Mouse (Mus musculus): ENCODE results near the gene Rasal1.

Rasal1 gene

GRCm38 (mm10) chr5:120648569-120649373, at the start of gene Rasal1:
Gene Rasal1, plus strand, starts transcription at chr5:120648812.
- DNase-seq (ENCODE audit: low spot score in 2 of 2), result peak in 1 of 2 experiments; percentile 54

DNA sequence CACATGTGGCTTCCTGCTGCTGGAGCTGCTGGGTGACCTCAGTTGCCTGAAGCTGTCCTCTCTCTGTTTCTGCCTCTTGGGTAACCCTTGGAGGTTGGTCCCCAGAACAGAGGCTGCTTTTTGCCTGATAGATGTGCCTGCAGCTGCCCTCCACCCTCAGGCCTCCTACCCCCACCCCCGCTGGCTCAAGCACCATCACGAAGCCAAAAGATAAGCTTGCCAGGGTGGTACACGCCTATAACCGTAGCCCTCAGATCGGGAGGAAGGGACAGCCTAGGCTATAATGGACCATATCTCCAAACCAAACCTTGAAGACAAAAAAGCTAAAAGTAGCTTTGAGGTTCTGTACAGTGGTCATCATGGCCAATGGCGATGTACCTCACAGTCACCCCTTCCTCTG, 49.0 kb upstream of the Rasal1 start:
- DNase-seq (ENCODE audit: low spot score in 2 of 2), result no peak

- no peak for DNase-seq (ENCODE audit: low spot score in 2 of 2)
Observed at GRCm38 (mm10) chr5:120600946-120601668, 47.5 kb upstream of the Rasal1 start.

DNA sequence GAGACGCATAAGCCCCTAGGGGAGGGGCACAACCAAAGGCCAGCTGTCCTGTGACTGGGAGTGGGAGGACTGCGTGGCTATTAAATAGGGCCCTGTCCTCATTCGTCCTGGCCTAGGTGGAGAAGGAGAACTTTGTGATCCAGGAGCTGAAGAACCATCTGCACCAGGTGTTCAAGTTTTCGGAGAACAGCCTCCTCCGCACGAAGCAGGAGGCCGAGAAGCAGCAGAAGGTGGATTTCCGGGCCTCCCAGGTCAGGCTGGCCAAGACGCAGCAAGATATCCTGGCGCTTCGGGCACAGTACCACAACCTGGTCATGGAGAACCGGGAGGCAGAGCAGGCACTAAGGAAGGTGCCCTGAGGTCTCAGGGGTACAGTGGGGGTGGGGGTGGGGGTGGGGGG, 46.4 kb upstream of the Rasal1 start:
- no peak for DNase-seq (ENCODE audit: low spot score in 2 of 2)

- no peak for DNase-seq (ENCODE audit: low spot score in 2 of 2)
Observed at GRCm38 (mm10) chr5:120603515-120603914, 45.1 kb upstream of the Rasal1 start.

GRCm38 (mm10) chr5:120604839-120605238, 43.8 kb upstream of the Rasal1 start:
- peak; percentile 82 to 85 for DNase-seq (ENCODE audit: low spot score in 2 of 2)

- DNase-seq (ENCODE audit: low spot score in 2 of 2), result no peak
Observed at GRCm38 (mm10) chr5:120605241-120605661, 43.4 kb upstream of the Rasal1 start.

GRCm38 (mm10) chr5:120605688-120606087, 42.9 kb upstream of the Rasal1 start:
- DNase-seq (ENCODE audit: low spot score in 2 of 2), result peak; percentile 91 to 95

DNA sequence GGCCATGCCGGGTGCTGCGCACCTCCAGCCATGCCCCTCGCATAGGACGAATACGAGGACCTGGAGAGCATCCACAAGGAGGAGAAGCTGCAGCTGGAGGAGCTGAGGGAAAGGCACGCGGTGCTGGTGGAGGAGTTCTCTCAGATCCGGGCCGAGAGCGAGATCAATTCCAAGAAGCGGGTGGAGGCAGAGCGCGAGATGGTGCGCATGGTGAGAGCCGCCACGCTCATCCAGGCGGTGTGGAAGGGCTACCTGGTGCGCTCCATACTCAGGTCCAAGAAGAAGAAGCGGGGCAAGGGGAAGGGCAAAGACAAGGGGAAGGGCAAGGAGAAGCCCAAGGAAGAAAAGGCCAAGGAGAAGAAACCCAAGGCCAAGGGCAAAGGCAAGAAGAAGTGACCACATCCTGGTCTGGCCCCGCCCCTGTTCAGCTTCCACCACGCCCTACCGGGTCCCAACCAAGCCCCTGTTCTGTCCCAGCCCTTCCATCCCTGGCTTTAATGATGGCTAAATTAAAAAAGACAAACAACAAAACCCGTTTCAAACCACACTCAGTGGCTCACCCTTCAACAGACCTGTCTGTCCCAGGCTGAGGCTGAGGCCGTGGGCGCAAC, 41.9 kb upstream of the Rasal1 start:
- no peak for DNase-seq (ENCODE audit: low spot score in 2 of 2)

DNA sequence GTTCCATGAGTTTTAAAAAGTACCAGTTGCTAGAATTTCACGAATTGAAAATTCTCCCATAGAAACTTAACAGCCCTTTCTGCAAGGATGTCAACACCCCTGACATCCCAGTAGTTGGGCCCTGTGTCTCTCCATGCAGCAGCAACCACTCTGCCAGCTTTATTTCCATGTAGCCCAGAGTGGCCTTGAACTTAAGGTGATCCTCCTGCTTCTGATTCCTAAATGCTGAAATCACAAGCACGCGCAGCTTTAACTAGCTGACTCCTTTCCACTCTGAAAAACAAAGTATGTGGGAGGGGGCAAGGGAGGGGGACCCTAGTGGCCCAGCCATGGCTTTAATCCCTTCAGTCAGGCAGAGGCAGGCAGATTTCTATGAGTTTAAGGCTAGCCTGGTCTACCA, 41.3 kb upstream of the Rasal1 start:
- DNase-seq (ENCODE audit: low spot score in 2 of 2), result no peak

GRCm38 (mm10) chr5:120609246-120609775, 39.3 kb upstream of the Rasal1 start:
- DNase-seq (ENCODE audit: low spot score in 2 of 2), result no peak

- DNase-seq (ENCODE audit: low spot score in 2 of 2), result no peak
Observed at GRCm38 (mm10) chr5:120610906-120611305, 37.7 kb upstream of the Rasal1 start.

DNA sequence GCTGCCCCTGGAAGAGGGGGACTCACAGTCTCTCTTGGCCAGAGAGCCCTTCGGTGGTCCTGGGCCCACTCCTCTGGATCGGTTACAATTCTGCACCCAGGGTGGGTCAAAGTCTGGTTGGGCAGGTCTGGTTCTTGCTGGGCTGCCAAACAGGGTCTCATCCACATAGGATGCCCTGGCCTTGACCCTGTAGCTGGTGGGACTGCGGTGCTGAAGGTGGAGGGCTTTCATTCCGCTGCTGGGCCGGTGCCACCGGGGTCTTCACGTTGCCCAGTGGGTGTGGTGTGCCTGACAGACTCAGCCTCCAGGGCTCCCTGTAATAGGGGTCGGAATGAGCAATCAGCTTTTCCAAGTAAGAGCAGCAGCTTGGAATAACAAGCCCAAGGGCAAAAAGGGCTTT, 37.2 kb upstream of the Rasal1 start:
- DNase-seq (ENCODE audit: low spot score in 2 of 2), result no peak

DNA sequence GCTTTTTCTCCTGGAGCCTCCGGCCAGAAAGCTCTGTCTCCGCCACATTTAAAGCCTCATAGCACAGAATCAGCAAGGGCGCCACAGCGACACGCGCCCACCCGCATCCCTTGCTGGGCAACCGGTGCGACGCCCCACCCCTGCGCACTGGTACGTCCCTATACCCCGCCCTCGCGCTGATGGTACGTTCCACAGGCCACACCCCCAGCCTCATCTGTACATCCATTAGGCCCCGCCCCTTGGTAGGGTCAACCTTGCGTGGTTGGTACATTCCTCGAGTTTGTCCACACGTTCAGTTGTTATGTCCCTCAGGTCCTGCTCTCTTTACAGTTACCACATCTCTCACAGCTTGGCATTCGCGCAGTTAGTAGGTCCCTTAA, 36.2 kb upstream of the Rasal1 start, which contains the start of the genes Rita1 and Ddx54:
Rita1 (minus strand) TSS at position 148 of the 380 bp plus-strand sequence.
Ddx54 (plus strand) TSS at position 298 of the 380 bp plus-strand sequence.
- DNase-seq (ENCODE audit: low spot score in 2 of 2), result peak; percentile 92 to 96

DNA sequence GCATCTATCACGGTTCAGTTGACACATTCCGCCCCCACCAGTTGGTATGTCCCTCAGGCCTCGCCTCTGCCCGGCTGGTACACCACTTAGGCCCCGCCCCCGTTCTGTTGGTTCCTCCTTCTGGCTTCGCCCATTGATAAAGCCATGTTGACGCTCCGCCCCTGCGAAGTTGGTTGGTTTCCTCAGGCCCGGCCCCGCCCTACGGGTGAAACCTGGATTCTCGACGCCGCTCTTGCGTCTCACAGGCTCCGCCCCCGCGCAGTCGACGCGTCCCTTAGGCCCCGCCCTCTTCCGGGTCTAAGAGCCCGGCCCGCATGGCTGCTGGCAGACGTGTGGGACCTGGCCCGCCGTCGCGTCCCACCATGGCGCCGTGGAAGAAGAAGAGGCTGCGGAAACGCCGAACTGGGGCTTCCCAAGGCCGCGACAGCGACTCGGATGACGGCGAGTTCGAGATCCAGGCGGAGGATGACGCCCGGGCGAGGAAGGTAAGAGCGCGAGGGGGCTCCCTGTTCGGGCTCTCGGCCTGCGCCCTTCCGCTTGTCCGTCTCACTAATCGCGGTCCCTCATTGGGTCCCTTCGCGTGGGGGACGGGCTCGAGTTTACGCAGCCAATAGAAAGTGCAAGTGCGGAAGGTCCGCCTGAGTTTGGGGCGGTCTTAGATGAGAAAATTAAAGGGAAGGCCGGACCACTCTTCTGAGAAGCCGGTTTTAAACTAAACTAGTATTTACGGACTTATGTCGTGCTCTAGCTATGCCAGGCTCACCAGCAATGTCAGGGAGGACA, 35.6 kb upstream of the Rasal1 start:
- DNase-seq (ENCODE audit: low spot score in 2 of 2), result peak; percentile 95 to 99

DNA sequence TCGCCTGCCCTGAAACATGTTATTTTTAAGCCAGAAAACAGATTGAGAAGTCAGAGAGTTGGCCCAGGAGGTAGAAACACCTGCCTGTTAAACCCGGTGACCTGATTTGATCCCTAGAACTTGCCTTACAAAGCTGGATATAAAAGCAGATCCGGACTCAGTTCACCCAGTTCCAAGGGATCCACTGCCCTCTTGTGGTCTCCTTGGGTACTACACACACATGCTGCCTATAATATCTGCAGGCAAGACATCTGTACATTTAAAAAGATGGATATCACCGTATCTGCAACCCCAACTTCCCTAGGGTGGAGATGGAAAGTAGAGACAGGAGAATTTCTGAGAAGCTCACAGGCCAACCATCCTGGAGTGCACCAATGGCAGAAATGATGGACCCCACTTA, 32.7 kb upstream of the Rasal1 start:
- peak in 1 of 2 experiments; percentile 58 for DNase-seq (ENCODE audit: low spot score in 2 of 2)

- no peak for DNase-seq (ENCODE audit: low spot score in 2 of 2)
Observed at GRCm38 (mm10) chr5:120618778-120619177, 29.8 kb upstream of the Rasal1 start.

- peak in 1 of 2 experiments; percentile 72 for DNase-seq (ENCODE audit: low spot score in 2 of 2)
Observed at GRCm38 (mm10) chr5:120619201-120619600, 29.4 kb upstream of the Rasal1 start.

GRCm38 (mm10) chr5:120620375-120621077, 28.1 kb upstream of the Rasal1 start:
- peak; percentile 89 to 90 for DNase-seq (ENCODE audit: low spot score in 2 of 2)

DNA sequence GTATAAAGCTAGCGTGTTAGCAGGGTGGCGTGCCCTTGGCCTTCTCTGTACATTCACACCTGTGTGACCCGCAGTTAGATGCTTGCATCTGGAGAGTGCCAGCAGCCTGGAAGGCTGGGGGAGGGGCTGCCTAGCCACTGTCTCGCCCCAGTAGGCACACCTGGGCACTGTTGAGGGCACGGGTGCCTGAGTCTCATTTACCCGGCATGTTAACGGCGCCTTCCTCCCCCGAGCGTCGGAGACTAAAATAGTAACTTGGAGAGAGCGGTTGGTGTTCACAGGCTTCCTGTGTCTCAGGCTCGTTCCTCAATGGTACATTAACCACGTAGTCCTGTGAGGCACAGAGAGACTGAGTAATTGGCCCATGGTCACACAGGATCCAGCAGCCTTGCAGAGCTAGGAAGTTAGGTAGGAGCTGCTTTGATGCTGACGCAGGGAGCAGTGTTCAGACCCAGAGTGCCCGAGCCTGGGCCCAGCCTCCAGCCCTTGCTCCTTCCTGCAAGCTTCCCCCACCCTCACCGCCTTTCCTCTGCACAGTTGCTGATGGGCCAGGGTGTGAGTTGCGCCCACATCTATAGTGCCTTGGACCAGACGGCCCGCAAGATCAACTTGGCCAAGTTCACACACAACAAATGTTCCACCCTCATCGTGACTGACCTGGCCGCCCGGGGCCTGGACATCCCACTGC, 27.4 kb upstream of the Rasal1 start:
- DNase-seq (ENCODE audit: low spot score in 2 of 2), result no peak

All from cerebellum, postnatal 4 days (tissue).